Mouse (Mus musculus) kidney, adult 2 months (tissue): ENCODE measurements around the gene Dhx58.

Experiments used
- CTCF ChIP-seq: fragments of 200-500 bp; conservative IDR thresholded peaks from 2 replicates; pipeline ENCODE4 v1.5.1; 2011; ENCODE audit warnings: low read depth, mild to moderate bottlenecking, control low read depth, low read length, moderate library complexity, mixed read lengths; ENCODE audit not compliant: insufficient read depth, insufficient read length
- POLR2A ChIP-seq: fragments of 200-500 bp; IDR thresholded peaks from one replicate; pipeline ENCODE4 v1.6.1; 2011; ENCODE audit warnings: low read depth, low read length, control low read depth

DNA sequence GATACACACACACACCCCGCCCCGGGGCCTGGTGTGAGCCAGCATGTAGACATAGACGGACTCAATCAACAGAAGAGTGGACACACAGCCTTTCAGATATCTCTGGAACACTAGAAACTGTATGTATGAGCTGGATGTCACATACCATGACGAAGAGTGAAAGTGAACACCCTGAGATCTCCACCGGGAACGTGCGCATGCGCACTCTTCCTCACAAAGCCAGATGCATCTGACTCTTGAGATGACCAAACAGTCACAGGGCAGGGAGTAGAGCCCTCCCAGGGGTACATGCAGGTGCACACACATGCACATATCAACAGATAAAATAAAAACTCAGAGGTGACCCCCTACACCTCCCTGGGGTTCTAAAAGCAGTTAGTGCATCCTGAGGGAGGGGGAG lies 55.7 kb downstream of the Dhx58 start:
- TF ChIP-seq POLR2A (no peak), CTCF (no peak)
